Mouse (Mus musculus): ENCODE measurements around the gene Ugt2b34.
"Not testable (repeated sequence)": the region's sequence is repeated elsewhere in the genome, so short reads cannot be mapped to it uniquely, and the experiment has no call there.

Gene Ugt2b34

DNA sequence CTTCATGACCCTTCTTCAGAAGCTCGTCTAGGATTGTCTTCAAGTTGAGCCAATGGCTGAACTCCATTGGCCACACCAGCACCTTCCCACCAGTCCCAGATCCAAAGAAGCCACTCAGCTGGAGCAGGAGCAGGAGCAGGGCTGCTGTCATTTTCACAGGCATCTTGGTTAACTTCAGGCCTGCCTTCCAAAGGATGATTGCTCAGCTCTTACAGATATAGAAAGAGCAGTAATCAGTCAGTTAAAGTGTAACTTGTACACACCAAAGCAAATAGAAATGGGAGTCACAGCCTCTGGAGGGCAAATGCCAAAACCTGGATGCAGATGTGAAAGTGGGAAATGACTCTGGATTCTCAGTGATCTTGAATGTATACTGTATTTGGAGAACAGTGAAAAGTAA, at the start of gene Ugt2b34:
Ugt2b34 (minus strand) TSS at position 180 of the 400 bp plus-strand sequence.
- peak; percentile 22 for DNase-seq

DNA sequence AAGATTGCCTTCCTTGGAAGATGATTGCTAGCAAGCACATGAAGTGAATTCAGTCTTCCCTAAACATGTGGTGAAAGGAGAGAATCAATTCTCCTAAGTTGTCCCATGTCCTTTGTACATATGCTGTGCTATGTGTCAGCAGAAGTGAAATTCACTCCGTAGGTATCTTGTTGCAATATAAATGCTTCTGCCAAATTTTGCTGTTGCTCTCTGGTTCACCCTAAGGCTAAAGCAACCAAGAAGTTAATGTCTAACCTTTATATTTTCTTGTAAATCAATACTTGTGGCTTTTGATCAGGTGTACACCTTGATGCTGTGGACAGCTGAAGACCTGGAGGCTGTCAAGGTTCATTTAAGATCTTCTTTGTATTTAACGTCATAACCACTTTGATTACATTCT, 35.4 kb upstream of the Ugt2b34 start:
- DNase-seq: no peak

DNA sequence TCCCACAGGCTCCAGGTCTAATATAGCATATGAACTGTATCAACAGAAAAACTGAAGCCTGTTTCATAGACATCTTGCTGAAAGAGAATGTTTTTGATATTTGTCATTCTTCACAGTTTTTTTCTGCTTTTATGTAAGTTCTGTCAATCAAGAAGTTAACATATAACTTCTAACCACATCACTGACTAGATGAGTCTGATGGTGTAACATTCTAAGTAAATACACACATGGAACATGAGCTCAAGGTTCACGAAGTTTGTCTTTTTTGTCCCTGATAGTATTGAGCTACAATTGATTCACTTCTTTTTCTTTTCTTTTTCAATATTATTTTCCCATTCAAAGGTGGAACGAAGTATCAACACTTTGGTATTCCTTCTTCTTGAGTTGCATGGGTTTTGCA, 19.7 kb upstream of the Ugt2b34 start, which contains the start of gene Ugt2b1:
Ugt2b1 (minus strand) TSS at position 105 of the 400 bp plus-strand sequence.
- no peak for DNase-seq

DNA sequence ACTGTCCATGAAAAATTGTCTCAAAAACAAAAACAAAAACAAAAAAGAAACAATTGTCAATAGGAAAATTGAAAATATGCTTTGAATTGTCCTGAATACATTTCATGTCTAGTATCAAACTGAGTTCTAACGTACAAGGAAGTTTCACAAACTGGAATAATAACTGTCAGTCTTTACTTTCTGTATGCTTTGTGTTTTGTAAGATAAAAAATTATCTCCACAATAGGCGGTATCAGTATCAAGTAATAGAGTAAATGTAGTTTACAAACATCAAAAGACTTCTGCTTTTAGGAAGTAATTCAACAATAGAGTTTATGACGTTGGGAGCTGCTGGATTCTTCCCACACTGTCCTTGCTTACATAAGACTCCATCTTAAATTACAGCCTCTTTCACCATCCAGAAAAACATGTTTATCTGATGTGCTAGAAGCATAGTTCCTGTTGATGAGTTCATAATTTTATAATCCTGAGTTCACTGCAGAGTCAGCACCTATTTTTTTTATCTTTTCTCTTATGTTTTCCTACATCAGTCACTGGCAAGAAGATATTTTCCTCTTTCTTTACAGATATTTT, 14.0 kb upstream of the Ugt2b34 start:
- DNase-seq: no peak

DNA sequence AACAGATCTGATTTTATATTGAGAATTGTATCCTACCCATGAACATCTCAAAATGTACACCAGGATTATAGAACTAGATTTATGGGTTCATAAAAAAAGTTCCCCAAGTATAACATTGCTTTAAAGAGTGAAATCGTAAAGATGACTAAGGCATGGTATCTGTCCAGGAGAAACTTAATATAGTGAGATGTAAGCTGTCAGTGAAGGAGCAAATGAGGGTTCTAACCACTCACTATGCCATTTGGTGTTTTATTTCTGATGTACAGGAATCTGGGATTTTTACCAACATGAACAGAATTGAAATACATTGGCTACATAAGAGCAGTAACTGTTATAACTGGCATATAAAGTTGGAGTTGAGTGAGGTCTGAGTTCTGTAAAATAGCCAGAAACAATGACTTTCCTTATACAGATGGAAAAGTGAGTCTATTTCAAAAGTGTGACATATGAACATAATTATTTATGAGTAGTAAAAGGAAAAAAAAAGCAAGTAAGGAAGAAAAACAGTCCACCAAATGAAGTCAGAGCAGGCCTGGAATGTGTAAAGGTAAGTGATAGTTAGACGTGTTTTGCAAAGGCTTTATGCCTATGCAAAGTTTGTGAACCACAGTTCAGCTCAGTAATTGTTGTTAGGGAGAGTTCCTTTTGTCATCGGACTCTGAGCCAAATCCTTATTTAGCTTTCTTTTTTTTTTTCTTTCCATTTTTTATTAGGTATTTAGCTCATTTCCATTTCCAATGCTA, 4.8 kb upstream of the Ugt2b34 start:
- no peak for DNase-seq

DNA sequence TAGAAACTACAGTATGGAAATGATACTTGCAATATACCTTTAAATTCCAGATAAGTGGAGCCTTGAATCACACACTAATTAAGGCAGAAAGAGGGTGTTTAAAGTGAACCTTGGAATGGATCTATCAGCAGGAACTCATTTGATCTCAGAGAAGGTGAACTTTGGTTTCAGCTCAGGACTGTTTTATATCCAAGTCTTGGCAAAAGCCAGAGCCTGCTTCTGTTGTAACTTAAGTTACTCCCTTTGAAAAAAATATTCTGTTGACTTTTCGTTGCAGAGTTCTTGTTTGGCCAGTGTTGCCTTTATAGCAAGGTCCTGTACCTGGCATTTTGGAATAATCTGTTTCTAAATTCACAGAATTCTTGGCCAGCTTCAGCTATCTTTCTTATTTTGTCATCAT, 4.0 kb upstream of the Ugt2b34 start:
- peak; percentile 14 for DNase-seq

DNA sequence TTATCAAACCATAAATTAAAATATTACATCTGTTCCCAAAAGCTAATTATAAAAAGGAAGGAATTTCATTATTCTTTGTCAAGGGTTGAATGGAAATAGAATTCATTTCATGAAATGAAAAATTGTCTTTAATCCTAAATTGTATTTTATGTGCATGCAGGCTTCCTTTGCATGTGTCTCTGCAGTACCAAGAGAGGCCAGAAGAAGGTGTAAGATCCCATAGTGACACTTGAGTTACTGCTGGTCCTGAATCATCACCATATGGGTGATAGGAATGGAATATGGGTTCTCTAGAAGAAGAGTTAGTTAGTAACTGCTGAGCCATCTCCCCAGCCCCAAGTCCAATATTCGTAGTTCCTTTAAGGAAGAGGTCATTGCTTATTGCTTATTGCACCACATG, 16.8 kb downstream of the Ugt2b34 start:
- DNase-seq: no peak

DNA sequence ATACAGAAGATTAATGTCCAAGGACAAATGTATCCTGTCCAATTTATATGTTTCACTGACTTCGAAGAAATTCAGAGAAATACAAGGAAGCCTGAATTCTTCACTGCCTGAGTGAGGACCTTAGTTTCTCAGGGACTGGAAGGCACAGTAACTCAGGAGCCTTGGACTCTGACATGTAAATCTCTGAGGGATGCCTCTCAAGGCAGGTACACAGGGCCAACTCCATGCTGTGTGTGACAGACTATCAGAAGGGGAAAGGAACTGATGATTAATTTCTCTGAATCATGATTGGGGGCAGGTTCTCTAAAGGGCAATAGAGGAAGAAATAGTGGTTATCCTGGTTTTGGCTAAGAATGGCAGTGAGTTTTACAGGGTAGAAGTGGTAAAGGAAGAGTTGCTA, 18.3 kb downstream of the Ugt2b34 start:
- DNase-seq: no peak

DNA sequence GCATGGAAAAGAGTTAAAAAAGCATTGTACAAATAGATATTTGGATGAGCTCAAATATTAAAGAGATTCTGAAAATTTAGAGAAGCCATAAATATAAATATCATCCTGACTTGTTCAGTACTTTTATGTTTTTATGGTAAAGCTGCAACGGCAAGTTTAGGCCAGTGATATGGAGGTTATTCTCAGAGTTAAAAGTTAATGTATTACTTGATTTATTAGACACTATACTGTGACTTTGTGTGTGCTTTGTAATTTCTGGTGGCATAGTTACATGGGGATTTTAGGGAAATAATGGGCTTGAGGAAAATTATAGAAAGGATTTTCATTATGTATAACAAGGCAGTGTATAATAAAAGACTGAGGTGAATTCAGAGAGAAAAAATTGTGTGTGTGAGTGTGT, 19.7 kb downstream of the Ugt2b34 start:
- no peak for DNase-seq

DNA sequence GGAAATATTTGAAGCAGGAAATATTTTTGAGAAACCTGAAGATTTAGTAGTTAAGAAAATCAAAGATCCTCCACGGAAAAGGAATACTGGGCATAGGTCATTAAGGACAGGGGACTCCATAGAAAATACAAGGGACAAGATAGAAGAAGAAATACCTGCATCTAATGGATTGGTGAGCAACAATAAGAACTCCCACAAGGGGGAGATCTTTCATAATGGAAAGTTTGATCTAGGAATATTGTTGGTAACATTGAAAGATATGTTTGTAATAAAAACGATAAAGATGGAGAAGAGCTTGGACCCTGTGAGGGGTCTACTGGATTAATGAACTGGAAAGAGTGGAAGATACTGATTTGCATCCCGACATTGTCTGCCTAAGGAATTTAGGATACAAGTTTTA, 20.1 kb downstream of the Ugt2b34 start:
- DNase-seq: peak; percentile 7

DNA sequence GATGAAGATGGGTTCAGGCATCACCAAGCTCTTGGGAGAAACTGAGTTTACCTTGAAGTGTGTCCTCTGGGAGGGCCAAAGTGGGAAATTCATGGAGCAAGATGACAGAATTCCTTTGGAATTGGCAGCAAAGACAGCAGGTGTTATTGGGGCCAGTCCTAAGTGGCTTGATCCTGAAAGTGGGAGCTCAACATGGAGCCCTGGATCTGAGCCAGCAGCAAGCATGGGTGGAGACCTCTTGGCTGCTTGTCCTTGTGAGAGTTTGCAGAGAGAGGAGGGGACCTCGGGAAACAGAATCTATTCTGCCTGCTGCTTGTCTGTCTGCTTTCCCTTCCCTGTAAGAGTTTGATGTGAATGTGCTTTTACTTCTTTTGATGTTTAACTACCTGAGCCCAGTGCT, 34.9 kb downstream of the Ugt2b34 start:
- no peak for DNase-seq

DNA sequence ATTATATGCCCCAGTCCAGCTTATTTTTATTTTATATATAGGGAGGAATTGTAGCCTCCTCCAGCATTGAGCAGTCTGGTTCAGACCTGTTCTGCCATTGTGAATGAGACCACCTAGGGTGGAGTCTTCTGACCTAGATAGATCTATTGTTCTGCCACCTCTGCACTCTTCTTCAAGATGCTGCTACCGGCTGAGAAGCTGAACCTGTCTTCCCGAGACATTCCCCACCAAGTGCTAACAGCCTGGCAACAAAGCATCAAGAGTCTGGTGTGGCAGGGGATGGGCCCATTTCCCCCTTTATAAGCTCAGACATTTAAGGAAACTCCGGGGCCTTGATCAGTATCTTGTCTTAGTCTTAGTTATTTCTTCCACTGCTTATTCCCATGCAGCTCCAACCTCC, 48.4 kb downstream of the Ugt2b34 start:
- no peak for DNase-seq

DNA sequence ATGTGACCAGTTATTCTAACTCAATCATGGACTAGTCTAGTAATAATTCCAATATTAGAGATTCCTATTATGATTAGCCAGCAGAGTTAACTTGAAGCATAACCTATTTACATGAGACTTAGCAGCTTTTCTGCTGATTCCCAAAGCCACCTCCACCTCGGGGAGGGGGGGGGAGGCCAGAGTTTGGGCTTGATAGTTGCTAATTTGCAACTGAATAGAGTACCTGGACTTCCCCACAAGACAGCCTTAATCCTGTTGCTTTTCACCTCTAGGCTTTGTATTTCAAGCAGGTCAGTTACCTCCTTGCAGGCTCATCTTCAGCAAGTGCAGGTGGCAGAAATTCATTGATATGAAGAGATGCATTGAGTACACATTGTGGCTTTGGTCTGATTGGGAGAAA, 49.1 kb downstream of the Ugt2b34 start:
- no peak for DNase-seq

DNA sequence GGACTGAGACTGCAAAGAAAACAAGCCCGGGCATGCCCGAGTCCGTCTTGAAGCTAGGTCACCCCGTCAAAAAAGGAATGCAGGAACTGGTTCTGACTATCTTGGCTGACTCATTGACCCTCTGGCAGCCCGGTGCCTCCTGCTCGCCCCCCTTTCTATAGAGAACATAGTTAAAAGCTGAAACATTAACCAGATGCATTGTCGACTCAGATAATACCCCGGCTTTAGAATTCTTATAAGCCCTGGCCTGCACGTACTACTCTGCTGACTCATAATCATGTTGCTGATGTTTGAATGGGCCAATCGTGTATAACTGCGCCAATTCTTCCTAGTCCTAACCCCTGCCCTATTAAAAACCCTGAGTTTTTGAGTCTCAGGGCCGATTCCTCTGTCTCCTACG, 50.2 kb downstream of the Ugt2b34 start:
- peak; percentile 5 for DNase-seq

DNA sequence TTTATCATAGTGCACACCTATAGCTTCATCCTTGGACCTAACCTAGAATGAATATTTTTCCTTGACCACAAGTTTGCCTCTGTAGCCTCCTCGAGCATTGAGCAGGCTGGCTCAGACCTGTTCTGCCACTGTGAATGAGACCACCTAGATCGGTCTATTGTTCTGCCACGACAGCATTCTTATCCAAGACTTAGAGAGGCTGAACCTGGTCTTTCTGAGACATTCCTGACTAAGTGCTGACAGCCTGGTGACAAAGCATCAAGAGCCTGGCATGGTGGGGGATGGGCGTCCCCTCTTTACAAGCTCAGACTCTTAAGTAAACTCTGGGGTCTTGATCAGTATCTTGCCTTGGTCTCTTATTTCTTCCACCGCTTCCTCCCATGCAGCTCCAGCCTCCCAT, 55.1 kb downstream of the Ugt2b34 start:
- no peak for DNase-seq

DNA sequence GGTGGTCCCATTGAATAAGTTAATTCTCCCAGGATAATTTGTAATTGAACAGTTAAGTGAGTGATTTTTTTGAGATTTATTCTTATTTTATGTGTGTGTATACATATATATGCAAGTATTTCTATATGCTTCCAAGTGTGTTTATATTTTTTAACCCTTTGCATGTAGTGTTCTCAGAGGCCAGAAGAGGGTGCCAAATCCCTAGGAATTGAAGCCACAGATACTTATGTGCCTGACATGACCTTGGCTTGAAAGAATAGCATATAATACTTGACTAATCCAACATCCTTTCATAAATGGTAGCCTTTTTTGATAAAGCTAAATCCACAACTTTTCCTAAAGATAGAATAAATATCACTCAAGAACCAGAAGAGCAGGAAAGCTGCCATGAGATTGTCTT, 56.6 kb downstream of the Ugt2b34 start:
- peak; percentile 24 for DNase-seq

DNA sequence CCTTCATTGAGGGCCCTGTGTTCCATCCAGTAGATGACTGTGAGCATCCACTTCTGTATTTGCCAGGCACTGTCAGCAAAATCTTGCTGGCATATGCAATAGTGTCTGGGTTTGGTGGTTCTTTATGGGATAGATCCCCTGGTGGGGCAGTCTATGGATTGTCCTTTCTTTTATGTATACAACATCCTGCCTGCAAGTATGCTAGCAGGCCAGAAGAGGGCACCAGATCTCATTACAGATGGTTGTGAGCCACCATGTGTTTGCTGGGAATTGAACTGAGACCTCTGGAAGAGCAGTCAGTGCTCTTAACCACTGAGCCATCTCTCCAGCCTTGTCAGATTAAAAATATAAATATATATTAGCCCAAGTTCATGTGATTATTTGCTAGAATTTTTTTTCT, 65.5 kb downstream of the Ugt2b34 start:
- not testable (repeated sequence) for DNase-seq

DNA sequence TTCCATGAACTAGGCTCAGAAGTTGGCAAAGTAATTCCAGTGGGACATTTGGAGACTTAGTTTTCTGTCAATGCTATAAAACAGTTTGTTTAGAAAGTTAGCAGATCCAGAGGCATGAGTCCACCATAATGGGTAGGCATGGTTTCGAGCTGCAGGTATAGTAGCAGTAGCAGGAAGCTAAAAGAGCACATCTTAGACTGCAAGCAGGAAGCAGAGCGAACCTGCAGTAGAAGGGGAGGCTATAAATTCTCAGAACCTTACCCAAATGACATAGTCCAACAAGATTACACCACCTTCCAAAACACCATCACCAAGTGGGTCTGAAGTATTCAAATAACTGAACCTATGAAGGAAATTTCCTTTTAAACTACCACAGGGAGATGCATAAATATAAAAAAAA, 66.5 kb downstream of the Ugt2b34 start:
- no peak for DNase-seq
